Mouse (Mus musculus) T-cell, adult 66 days (primary cell): ENCODE data around the gene Six5. TPM values are rescaled to one million over a fixed set of nuclear protein-coding genes. Genes with fewer than 3 reads are reported as not detected.

Experiments used
- total RNA-seq, 2 experiments: library from RNA; stranded (reverse); gene quantifications; 3 replicates in 1 of 2; 4 replicates in 1 of 2; pipeline ENCODE4 v1.2.4; 2023

Gene Six5
- total RNA-seq = under 1 TPM; 0.58 to 0.74 TPM

DNA sequence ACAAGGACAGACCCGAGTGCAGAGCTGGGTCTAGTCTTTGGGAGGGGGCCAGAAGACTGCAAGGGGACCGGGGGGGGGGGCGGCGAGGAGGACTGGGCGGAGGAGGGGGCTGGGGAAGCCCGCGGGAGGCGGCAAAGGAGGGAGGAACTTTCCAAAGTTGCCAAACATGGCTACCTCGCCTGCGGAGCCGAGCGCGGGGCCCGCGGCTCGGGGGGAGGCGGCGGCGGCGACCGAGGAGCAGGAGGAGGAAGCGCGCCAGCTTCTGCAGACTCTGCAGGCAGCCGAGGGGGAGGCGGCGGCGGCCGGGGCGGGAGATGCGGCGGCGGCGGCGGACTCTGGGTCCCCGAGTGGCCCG is at the start of gene Six5:
Six5 (plus strand) TSS at position 124 of the 355 bp plus-strand sequence.

DNA sequence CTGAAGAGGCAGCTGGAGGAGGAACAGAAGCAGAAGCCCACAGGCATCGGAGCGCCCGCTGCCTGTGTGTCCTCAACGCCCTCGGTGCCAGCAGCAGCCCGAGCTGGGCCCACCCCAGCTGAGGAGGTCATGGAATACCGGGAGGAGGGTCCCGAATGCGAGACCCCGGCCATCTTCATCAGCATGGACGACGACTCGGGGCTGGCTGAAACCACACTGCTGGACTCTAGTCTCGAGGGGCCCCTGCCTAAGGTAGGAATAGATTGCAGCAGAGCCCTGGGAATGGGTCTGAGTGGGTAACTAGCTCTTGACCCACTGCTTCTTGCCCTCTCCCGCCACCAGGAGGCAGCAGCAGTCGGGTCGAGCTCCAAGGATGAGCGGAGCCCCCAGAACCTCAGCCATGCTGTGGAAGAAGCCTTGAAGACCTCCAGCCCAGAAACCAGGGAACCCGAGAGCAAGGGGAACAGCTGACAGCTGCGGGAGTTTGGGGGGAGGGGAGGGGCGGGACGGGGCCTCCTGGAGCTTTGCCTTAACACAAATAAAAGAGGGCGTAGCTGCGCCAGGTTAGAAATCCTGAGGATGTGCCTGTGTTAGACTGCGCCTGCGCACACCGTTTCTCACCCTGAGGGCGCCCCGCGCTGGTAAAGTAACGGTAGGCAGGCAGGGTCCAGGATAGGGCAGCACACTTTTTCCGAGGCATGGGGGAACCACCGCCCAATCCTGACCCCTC is 40.2 kb upstream of the Six5 start, which contains the start of gene Rsph6a:
Rsph6a (plus strand) TSS at position 644 of the 730 bp plus-strand sequence.

GRCm38 (mm10) chr7:19075723-19076585 is 18.4 kb upstream of the Six5 start, which contains the start of gene Dmwd:
Dmwd (plus strand) TSS chr7:19076227.

DNA sequence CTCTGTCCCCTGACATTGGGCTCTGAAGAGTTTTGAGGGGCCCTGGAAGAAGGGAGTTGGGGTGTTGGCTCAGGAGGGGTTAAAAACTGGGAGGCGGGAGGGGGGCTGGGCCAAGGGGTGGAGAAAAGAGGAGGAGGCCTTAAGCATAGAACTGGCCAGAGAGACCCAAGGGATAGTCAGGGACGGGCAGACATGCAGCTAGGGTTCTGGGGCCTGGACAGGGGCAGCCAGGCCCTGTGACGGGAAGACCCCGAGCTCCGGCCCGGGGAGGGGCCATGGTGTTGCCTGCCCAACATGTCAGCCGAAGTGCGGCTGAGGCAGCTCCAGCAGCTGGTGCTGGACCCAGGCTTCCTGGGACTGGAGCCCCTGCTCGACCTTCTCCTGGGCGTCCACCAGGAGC is 10.7 kb upstream of the Six5 start, which contains the start of gene Dmpk:
Dmpk (plus strand) TSS at position 149 of the 400 bp plus-strand sequence.

DNA sequence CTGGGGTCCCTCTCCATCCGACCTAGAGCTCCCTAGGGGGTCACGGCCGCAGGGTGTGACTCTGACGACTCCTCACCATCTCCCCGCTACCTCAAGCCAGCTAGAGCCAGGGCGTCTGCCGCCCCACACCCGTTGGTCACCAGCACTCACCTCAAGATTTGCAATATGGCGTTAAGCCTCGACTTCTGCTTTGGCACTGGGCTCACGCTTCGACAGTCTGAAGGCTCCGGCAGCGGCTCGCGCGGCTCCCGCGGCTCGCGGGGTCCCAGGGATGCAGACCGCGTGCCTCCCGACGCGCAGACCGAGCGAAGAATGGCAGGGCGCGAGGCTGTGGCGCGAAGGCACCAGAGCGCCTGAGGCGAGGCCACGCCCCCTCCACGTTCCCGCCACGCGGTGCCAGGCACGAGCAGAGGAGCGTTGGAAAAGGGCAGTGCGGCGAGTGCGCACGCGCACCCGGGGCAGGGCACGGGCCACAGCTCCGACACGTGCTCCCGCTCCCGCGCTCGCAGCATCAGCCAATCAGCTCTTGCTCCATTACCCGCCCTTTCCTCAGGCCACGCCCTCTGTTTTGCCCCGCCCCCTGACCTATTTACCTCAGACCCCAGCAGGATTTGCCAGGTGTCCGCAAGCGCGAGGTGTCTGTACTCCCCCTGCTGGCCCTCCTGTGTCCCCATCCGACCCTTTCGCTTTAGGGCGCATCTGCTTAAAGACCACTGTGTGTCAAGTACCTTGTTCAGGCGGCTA is 23.8 kb downstream of the Six5 start, which contains the start of gene Gm4969:
Gm4969 (minus strand) TSS at position 341 of the 744 bp plus-strand sequence.

DNA sequence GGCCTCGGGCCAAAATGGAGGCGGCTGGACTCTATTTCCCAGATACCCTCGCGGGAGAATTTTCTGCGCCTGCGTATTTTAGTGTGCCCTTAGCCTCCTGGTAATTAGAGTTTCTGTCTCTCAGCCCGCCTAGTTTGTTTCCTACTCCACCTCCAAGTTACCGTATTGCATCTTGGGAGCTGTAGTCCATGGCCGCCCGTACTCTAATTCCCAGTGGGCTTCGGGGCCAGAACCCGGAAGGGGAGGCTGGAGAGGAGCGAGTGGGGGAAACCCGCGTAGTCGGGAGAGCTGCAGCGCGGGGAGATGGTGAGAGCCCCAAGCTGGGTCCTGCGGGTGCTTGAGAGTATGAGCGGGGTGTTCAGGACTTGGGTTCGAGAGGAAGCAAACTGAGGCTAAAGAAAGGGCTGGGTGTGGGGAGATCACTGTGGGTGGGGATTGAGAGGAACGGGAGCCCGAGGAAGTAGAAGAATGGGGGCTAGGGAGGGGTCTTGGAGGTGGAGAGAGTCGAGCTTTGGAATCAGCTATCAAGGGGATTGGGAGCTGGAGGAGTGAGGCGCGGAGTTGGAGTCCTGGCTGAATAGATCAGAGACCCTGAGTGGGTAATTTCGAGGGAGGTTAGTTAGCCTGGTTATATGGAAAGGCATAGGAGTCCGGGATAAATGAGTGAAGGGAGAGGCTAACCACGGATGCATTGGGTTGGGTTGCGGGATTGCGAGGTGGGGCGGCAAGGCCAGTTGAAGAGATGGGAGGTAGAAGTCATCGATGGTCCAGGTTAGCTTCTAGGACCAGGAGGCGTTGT is 25.4 kb downstream of the Six5 start, which contains the start of gene Fbxo46:
Fbxo46 (plus strand) TSS at position 229 of the 799 bp plus-strand sequence.

Other genes starting within 250 kb of the Six5 start
- 10 to 100 TPM in 1 of 2 experiments, 1 to 10 TPM in 1; 6.0 to 11.4 TPM for gene Pglyrp1, start 223.3 kb upstream of the Six5 start, total RNA-seq
- 10 to 100 TPM; 19.0 to 30.0 TPM for gene Ccdc61, start 184.2 kb upstream of the Six5 start, total RNA-seq
- not detected for gene Nova2, start 168.7 kb upstream of the Six5 start, total RNA-seq
- not detected for gene Nanos2, start 107.2 kb upstream of the Six5 start, total RNA-seq
- 1 to 10 TPM; 1.0 to 1.6 TPM for gene Mypop, start 103.3 kb upstream of the Six5 start, total RNA-seq
- gene Irf2bp1, start 90.5 kb upstream of the Six5 start, total RNA-seq = 10 to 100 TPM; 33.2 to 36.6 TPM
- gene Foxa3, start 71.1 kb upstream of the Six5 start, total RNA-seq = not detected
- 100 to 1,000 TPM; 112 to 115 TPM for gene Sympk, start 70.2 kb upstream of the Six5 start, total RNA-seq
- under 1 TPM; 0.47 to 0.70 TPM for gene Rsph6a, start 39.9 kb upstream of the Six5 start, total RNA-seq
- 1 to 10 TPM; 1.2 TPM for gene Dmwd, start 18.4 kb upstream of the Six5 start, total RNA-seq
- 1 to 10 TPM in 1 of 2 experiments, under 1 TPM in 1; 0.83 to 2.7 TPM for gene Dmpk, start 10.7 kb upstream of the Six5 start, total RNA-seq
- gene Gm4969, start 23.8 kb downstream of the Six5 start, total RNA-seq = not detected
- gene Fbxo46, start 25.3 kb downstream of the Six5 start, total RNA-seq = 10 to 100 TPM; 25.7 to 28.5 TPM
- 10 to 100 TPM; 11.9 to 14.8 TPM for gene Qpctl, start 54.7 kb downstream of the Six5 start, total RNA-seq
- 10 to 100 TPM; 91.4 to 93.7 TPM for gene Snrpd2, start 55.1 kb downstream of the Six5 start, total RNA-seq
- not detected for gene Gipr, start 71.5 kb downstream of the Six5 start, total RNA-seq
- gene Eml2, start 81.8 kb downstream of the Six5 start, total RNA-seq = 10 to 100 TPM; 15.3 to 17.8 TPM
- gene Gpr4, start 117.9 kb downstream of the Six5 start, total RNA-seq = not detected
- gene Opa3, start 133.7 kb downstream of the Six5 start, total RNA-seq = 10 to 100 TPM; 45.0 to 46.4 TPM
- 100 to 1,000 TPM; 335 to 340 TPM for gene Vasp, start 177.2 kb downstream of the Six5 start, total RNA-seq
- 1 to 10 TPM in 1 of 2 experiments, under 1 TPM in 1; 0.44 to 1.2 TPM for gene Ppm1n, start 185.5 kb downstream of the Six5 start, total RNA-seq
- gene Rtn2, start 188.0 kb downstream of the Six5 start, total RNA-seq = not detected
- gene Fosb, start 215.5 kb downstream of the Six5 start, total RNA-seq = 100 to 1,000 TPM in 1 of 2 experiments, 10 to 100 TPM in 1; 90.5 to 127 TPM